Mouse (Mus musculus) hindbrain, embryonic 11.5 days (tissue): Measurements from ENCODE around the gene Ap5b1. TPM values are rescaled to one million over a fixed set of nuclear protein-coding genes. Genes with fewer than 3 reads are reported as not detected.
A peak's percentile ranks its signal among the peaks of the same experiment; 100 is the strongest.

Source experiments
- ATAC-seq: fragments of 200-750 bp; cut with Nextera tagmentation; 2 replicates; pipeline ENCODE4 v1.8.0; 2017; ENCODE audit warnings: mild to moderate bottlenecking, moderate TSS enrichment, moderate library complexity; ENCODE audit not compliant: low FRiP score
- DNase-seq: peaks from one replicate; pipeline ENCODE4 v3.0.0-alpha.2; 2015; ENCODE audit warnings: low spot score
- H3K27ac ChIP-seq: fragments of 300-500 bp; sonication (generic); 2 replicates; pipeline ENCODE4 v1.5.1; 2014; ENCODE audit warnings: mild to moderate bottlenecking, low read depth, low read length
- H3K27me3 ChIP-seq: fragments of 300-500 bp; sonication (generic); 2 replicates; pipeline ENCODE4 v1.6.1; 2014; ENCODE audit warnings: mild to moderate bottlenecking, low read length, moderate library complexity, mixed read lengths; ENCODE audit not compliant: control insufficient read depth, insufficient read depth
- H3K36me3 ChIP-seq: fragments of 300-500 bp; sonication (generic); 2 replicates; pipeline ENCODE4 v1.6.1; 2014; ENCODE audit warnings: mild to moderate bottlenecking, low read length, moderate library complexity, mixed read lengths; ENCODE audit not compliant: control insufficient read depth, insufficient read depth
- H3K4me1 ChIP-seq: fragments of 300-500 bp; sonication (generic); replicated peaks from 2 replicates; pipeline ENCODE4 v1.6.1; 2014; ENCODE audit warnings: low read length, mixed read lengths; ENCODE audit not compliant: control insufficient read depth, insufficient read depth
- H3K4me2 ChIP-seq: fragments of 300-500 bp; sonication (generic); replicated peaks from 2 replicates; pipeline ENCODE4 v1.6.1; 2014; ENCODE audit warnings: mild to moderate bottlenecking, low read depth, low read length
- H3K4me3 ChIP-seq: fragments of 300-500 bp; sonication (generic); 2 replicates; pipeline ENCODE4 v1.5.1; 2014; ENCODE audit warnings: low read depth, low read length
- H3K9ac ChIP-seq: fragments of 300-500 bp; sonication (generic); 2 replicates; pipeline ENCODE4 v1.6.1; 2014; ENCODE audit warnings: low read depth, low read length
- H3K9me3 ChIP-seq: fragments of 300-500 bp; sonication (generic); 2 replicates; pipeline ENCODE4 v1.6.1; 2016; ENCODE audit warnings: low read length; ENCODE audit not compliant: control insufficient read depth
- WGBS: fragments of 180-500 bp; shearing (Covaris S2); extraction: QIAGEN DNeasy Blood & Tissue Kit; methylation state at CpG from one replicate; pipeline ENCODE4 v1.1.7; 2014; 5-methylcytosine and 5-hydroxymethylcytosine counted together
- polyA plus RNA-seq: library from polyadenylated mRNA; unstranded; fragments of >200 nt; fragmentation: Nextera tagmentation; extraction: Ambion mirVana; gene quantifications from 2 replicates; pipeline ENCODE4 v1.2.1, GENCODE M21; 2014

Ap5b1 gene
- 1.4 and 1.5 TPM in 2 replicates for polyA plus RNA-seq

DNA sequence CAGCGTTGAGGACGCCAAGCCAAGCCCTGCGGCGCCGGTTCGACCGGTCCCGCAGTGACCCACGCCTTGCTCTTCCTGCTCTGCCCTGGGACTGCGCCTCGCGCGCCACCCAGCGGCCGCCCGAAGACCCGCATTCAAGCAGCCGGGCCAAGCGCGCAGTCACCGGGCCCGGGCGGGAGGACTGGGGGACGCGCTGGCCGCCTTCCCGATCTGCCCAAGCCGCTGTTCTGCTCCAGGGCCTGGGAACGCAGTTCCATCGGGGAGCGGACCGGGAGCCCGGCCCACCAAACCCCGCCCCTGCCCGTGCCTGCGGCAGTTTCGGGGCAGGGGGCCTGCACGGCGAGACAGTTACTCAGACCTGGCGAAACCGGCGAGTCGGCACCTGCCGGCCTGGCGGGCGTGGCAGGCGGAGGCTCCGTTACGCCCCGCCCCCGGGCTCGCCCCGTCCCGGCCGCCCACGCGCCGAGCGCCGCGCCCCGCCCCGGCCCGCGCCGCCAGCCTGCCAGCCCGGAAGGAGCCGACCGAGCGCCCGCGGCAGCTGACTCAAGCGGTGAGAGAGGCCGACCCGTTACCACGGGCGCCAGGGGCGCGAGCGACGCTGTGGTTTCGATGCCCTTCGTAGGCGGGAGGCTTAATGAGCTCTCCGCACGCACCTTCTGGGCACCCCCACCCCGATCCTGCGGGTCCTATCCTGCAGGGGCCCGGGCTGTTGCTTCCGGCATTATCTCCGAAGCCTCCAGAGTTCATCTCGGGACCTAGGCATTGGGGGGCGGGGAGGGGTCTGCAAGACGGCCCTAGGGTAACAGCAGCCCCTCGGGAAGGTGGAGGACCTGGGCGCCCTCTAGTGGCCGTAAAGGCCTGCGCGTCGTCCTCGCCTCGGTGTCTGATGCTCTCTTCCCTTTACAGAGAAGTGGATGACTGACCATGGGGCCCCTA is at the start of gene Ap5b1:
Ap5b1 (plus strand) TSS at position 492 of the 936 bp plus-strand sequence.
- peak; percentile 83 for ATAC-seq
- Histone ChIP-seq H3K27ac (peak within 1 kb of the TSS; percentile 78), H3K9ac (peak within 1 kb of the TSS; percentile 83), H3K4me2 (peak within 1 kb of the TSS; percentile 80), H3K27me3 (peaks cover 24% of the 10 kb centered on the region), H3K4me3 (peak within 1 kb of the TSS; percentile 64), H3K36me3 (no peaks in the 10 kb centered on the region), H3K9me3 (no peaks in the 10 kb centered on the region), H3K4me1 (peaks cover 2% of the 10 kb centered on the region)
- peak; percentile 93 for DNase-seq
- under 1% methylated on average over 69 of the region's 102 CpGs for WGBS

GRCm38 (mm10) chr19:5518721-5519120 is 49.1 kb upstream of the Ap5b1 start:
- Histone ChIP-seq H3K36me3 (no peaks in the 10 kb centered on the region), H3K4me3 (no peak overlapping the region), H3K27me3 (no peaks in the 10 kb centered on the region), H3K4me2 (no peak overlapping the region), H3K4me1 (no peaks in the 10 kb centered on the region), H3K27ac (no peak overlapping the region), H3K9ac (no peak overlapping the region), H3K9me3 (no peaks in the 10 kb centered on the region)
- 93% methylated on average over 3 of the region's 3 CpGs for WGBS
- DNase-seq: no peak
- no peak for ATAC-seq

GRCm38 (mm10) chr19:5525204-5525603 is 42.6 kb upstream of the Ap5b1 start:
- H3K9ac ChIP-seq: no peak overlapping the region
- ATAC-seq (no peak), DNase-seq (no peak)
- no peaks in the 10 kb centered on the region for H3K36me3 ChIP-seq
- WGBS: 75% methylated on average over 5 of the region's 5 CpGs
- H3K9me3 ChIP-seq: no peaks in the 10 kb centered on the region
- no peak overlapping the region for H3K4me3 ChIP-seq
- 0 out of 2 replicates have a peak, but pooled peaks cover 2% of the 10 kb centered on the region for H3K4me1 ChIP-seq
- H3K27ac ChIP-seq: no peak overlapping the region
- no peaks in the 10 kb centered on the region; the same call in 1 of the 2 replicates for H3K27me3 ChIP-seq
- H3K4me2 ChIP-seq: no peak overlapping the region

DNA sequence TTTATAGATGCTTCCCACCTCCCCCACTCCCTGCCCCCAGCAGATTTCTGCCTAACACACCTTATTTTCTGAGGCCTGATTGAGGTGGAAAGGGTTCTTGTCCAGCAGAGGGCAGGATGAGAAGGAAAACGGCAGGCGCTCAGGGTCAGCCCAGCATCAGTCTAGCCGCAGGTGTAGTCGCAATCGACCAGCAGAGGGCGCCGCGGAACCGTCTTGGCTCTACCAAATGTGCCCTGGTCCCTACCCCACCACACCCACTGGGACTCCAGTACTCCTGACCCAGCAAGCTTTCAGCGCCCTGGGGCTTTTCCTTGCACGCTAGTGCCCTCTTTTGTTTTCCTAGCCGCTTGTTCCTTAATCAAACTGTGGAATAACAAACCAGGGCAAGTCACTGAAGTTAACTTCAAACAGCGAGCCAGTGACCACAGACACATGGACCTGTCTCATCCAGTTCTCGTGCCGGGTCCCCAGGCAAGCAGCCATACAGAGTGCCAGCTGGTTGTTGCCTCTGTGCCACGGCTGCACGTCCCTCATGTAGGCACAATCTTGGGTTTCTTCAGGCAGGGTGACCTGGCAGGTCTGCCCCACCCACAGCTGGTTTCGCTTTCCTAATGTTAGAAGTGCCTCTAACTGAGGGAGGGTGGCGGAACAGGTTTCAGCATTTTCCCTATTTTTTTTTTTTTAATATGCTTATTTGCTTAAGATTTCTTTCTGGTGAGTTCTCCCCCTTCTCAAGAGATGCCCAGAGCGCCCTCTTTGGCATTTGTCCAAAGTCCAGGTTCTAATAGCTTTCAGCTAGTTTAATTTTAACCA is 38.3 kb upstream of the Ap5b1 start:
- no peak overlapping the region for H3K4me3 ChIP-seq
- WGBS: 13% methylated on average over 20 of the region's 20 CpGs
- ATAC-seq: peak; percentile 94

DNA sequence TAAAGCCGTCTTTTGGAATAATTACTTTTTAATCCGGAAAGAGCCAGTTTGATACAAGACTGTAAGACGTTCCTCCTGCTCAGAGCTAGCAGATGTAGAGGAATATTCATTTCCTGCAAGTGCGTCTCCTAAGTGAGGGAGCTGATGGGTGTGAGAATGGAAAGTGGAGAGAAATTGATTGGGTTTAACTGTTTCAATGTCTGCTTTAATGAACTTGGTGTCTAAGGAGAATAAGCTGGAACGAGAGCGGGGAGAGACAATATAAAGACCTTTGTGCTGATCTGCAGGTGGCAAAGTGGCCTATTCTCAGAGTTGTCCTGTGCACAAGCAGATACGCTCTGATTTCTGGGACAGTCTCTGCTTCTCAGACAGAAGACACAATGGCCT is 37.7 kb upstream of the Ap5b1 start:
- 40% methylated on average over 7 of the region's 7 CpGs for WGBS
- Histone ChIP-seq H3K4me2 (no peak overlapping the region), H3K9me3 (no peaks in the 10 kb centered on the region), H3K36me3 (no peaks in the 10 kb centered on the region), H3K27me3 (peaks cover 6% of the 10 kb centered on the region), H3K27ac (no peak overlapping the region), H3K4me3 (no peak overlapping the region), H3K9ac (no peak overlapping the region; the same call in 1 of the 2 replicates), H3K4me1 (0 out of 2 replicates have a peak, but pooled peaks cover 2% of the 10 kb centered on the region)
- DNase-seq (peak; percentile 21), ATAC-seq (no peak)

More for the DNA sequence above, 38.3 kb upstream of the Ap5b1 start:
- H3K27me3 ChIP-seq: peaks cover 6% of the 10 kb centered on the region
- no peak overlapping the region; the same call in 1 of the 2 replicates for H3K4me2 ChIP-seq
- no peaks in the 10 kb centered on the region for H3K9me3 ChIP-seq
- 0 out of 2 replicates have a peak, but pooled peaks cover 2% of the 10 kb centered on the region for H3K4me1 ChIP-seq
- no peaks in the 10 kb centered on the region for H3K36me3 ChIP-seq
- H3K27ac ChIP-seq: no peak overlapping the region
- peak; percentile 99 for DNase-seq
- H3K9ac ChIP-seq: no peak overlapping the region; the same call in 1 of the 2 replicates

- no peak overlapping the region for H3K9ac ChIP-seq
- H3K4me3 ChIP-seq: no peak overlapping the region
- no peak for ATAC-seq
- no peak overlapping the region for H3K27ac ChIP-seq
- no peak overlapping the region for H3K4me2 ChIP-seq
- 0 out of 2 replicates have a peak, but pooled peaks cover 2% of the 10 kb centered on the region for H3K4me1 ChIP-seq
- peaks cover 6% of the 10 kb centered on the region for H3K27me3 ChIP-seq
- H3K9me3 ChIP-seq: no peaks in the 10 kb centered on the region
- no peak for DNase-seq
- H3K36me3 ChIP-seq: no peaks in the 10 kb centered on the region
- WGBS: 73% methylated on average over 8 of the region's 8 CpGs
Measured at GRCm38 (mm10) chr19:5532520-5532919, 35.3 kb upstream of the Ap5b1 start.

- no peak overlapping the region for H3K4me2 ChIP-seq
- no peaks in the 10 kb centered on the region for H3K27me3 ChIP-seq
- no peak overlapping the region for H3K4me3 ChIP-seq
- DNase-seq: no peak
- H3K9ac ChIP-seq: no peak overlapping the region
- H3K36me3 ChIP-seq: no peaks in the 10 kb centered on the region
- no peak for ATAC-seq
- H3K4me1 ChIP-seq: no peaks in the 10 kb centered on the region
- H3K27ac ChIP-seq: no peak overlapping the region
- WGBS: 76% methylated on average over 8 of the region's 8 CpGs
- no peaks in the 10 kb centered on the region for H3K9me3 ChIP-seq
Measured at GRCm38 (mm10) chr19:5538786-5539185, 29.0 kb upstream of the Ap5b1 start.

DNA sequence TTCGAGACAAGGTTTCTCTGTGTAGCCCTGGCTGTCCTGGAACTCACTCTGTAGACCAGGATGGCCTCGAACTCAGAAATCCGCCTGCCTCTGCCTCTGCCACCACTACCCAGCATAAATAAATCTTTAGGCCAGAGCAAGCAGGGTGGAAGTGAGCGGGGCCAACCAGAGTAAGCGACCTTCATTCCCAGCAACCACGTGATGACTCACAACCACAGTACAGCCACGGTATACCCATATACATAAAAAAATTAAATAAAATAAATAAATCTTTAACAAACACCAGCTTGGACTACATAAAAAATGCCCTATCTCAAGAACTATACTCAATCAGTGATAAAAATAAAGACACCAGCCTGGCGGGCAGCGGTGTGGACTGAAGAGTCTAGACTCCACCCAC is 24.5 kb upstream of the Ap5b1 start:
- no peak overlapping the region for H3K4me2 ChIP-seq
- no peak for ATAC-seq
- no peaks in the 10 kb centered on the region for H3K36me3 ChIP-seq
- no peak overlapping the region for H3K9ac ChIP-seq
- H3K27me3 ChIP-seq: no peaks in the 10 kb centered on the region
- H3K27ac ChIP-seq: no peak overlapping the region
- 88% methylated on average over 9 of the region's 9 CpGs for WGBS
- H3K4me1 ChIP-seq: no peaks in the 10 kb centered on the region
- no peaks in the 10 kb centered on the region for H3K9me3 ChIP-seq
- H3K4me3 ChIP-seq: no peak overlapping the region
- no peak for DNase-seq
